Mouse (Mus musculus) intestine, embryonic 14.5 days (tissue): ENCODE data around the gene Ttc6. TPM values are rescaled to one million over a fixed set of nuclear protein-coding genes. Genes with fewer than 3 reads are reported as not detected.
A peak's percentile ranks its signal among the peaks of the same experiment; 100 is the strongest.

Experiments used
- ATAC-seq: fragments of 200-750 bp; cut with Nextera tagmentation; replicated peaks from 2 replicates; pipeline ENCODE4 v1.8.0; 2017; ENCODE audit warnings: low read depth, moderate number of reproducible peaks, moderate TSS enrichment, moderate library complexity; ENCODE audit not compliant: low FRiP score, low TSS enrichment
- DNase-seq: peaks from one replicate; pipeline ENCODE4 v3.0.0-alpha.2; 2018; ENCODE audit warnings: low spot score
- H3K27ac ChIP-seq: fragments of 300-500 bp; sonication (generic); 2 replicates; pipeline ENCODE4 v1.5.1; 2014; ENCODE audit warnings: low read depth, mild to moderate bottlenecking, control low read depth
- H3K27me3 ChIP-seq: fragments of 300-500 bp; sonication (generic); replicated peaks from 2 replicates; pipeline ENCODE4 v1.6.1; 2014; ENCODE audit warnings: low read length, control low read depth; ENCODE audit not compliant: control insufficient read depth, insufficient read depth
- H3K36me3 ChIP-seq: fragments of 300-500 bp; sonication (generic); 2 replicates; pipeline ENCODE4 v1.6.1; 2014; ENCODE audit warnings: low read length, control low read depth; ENCODE audit not compliant: control insufficient read depth, insufficient read depth
- H3K4me1 ChIP-seq: fragments of 300-500 bp; sonication (generic); replicated peaks from 2 replicates; pipeline ENCODE4 v1.6.1; 2014; ENCODE audit warnings: low read length, control low read depth, mixed read lengths; ENCODE audit not compliant: control insufficient read depth, insufficient read depth
- H3K4me2 ChIP-seq: fragments of 300-500 bp; sonication (generic); 2 replicates; pipeline ENCODE4 v1.6.1; 2014; ENCODE audit warnings: low read length
- H3K4me3 ChIP-seq: fragments of 300-500 bp; sonication (generic); 2 replicates; pipeline ENCODE4 v1.5.1; 2014; ENCODE audit warnings: low read depth, low read length, control low read depth, mixed read lengths
- H3K9ac ChIP-seq: fragments of 300-500 bp; sonication (generic); 2 replicates; pipeline ENCODE4 v1.6.1; 2014; ENCODE audit warnings: mild to moderate bottlenecking, low read length
- H3K9me3 ChIP-seq: fragments of 300-500 bp; sonication (generic); 2 replicates; pipeline ENCODE4 v1.6.1; 2016; ENCODE audit warnings: low read length, control low read depth; ENCODE audit not compliant: control insufficient read depth
- whole genome bisulfite sequencing: fragments of 180-500 bp; shearing (Covaris S2); extraction: QIAGEN DNeasy Blood & Tissue Kit; methylation state at CpG from one replicate; pipeline ENCODE4 v1.1.7; 2014; 5-methylcytosine and 5-hydroxymethylcytosine counted together
- polyA plus RNA-seq: library from polyadenylated mRNA; unstranded; fragments of >200 nt; fragmentation: Nextera tagmentation; extraction: Ambion mirVana; gene quantifications from 2 replicates; pipeline ENCODE4 v1.2.1, GENCODE M21; 2014

The Ttc6 gene
- polyA plus RNA-seq, 1 experiment from 2014 or later: 1.7 TPM

DNA sequence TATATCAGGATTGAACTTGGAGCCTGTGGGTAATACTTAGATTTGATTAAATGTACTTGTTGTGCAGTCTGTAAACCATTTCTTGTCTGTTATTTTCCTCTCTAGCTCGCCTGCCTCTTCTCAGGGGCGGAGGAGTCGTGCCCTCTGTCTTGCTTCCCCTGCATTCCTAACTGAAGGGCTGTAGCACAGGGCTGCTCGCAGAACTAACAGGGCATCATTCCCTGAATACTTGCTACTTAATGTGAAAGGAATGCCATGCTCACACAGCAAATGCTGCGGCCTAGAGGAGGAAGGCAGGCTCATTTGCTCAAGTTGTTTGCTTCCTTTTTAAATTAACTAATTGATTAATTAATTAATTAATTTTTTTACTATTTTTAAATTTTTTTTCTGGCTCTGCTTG lies 43.7 kb downstream of the Ttc6 start:
- H3K9me3 ChIP-seq: no peaks in the 10 kb centered on the region
- ATAC-seq (no peak; the same call in 1 of the 2 replicates), DNase-seq (no peak)
- no peaks in the 10 kb centered on the region for H3K4me1 ChIP-seq
- no peak overlapping the region for H3K27ac ChIP-seq
- H3K4me2 ChIP-seq: no peak overlapping the region
- no peaks in the 10 kb centered on the region for H3K27me3 ChIP-seq
- WGBS: 34% methylated on average over 5 of the region's 5 CpGs
- no peak overlapping the region for H3K4me3 ChIP-seq
- H3K9ac ChIP-seq: no peak overlapping the region
- H3K36me3 ChIP-seq: no peaks in the 10 kb centered on the region

DNA sequence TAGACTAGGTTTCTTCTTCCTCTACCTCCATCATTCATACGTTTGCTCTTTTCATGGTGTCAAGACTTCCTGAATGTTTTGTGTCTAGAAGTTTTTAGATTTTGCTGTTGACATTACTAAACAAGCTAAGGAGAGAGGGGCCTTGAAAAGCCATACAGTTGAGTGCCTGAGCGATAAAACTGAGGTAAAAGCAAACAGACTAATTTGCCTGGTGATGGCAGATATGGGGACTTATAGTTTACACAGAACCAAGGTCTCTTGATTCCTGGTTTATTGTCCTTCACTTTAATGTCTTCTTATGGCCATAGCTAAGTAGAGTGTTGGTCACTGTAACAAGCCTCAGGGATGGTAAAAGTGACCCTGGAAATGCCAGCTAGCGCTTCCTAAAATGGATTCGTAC lies 51.2 kb downstream of the Ttc6 start:
- DNase-seq (no peak), ATAC-seq (0 out of 2 replicates have a peak, but pooled peaks have one; percentile 12)
- Histone ChIP-seq H3K4me3 (no peak overlapping the region), H3K9me3 (no peaks in the 10 kb centered on the region), H3K27ac (no peak overlapping the region), H3K36me3 (no peaks in the 10 kb centered on the region), H3K27me3 (no peaks in the 10 kb centered on the region), H3K4me1 (no peaks in the 10 kb centered on the region), H3K4me2 (no peak overlapping the region; the same call in 1 of the 2 replicates), H3K9ac (no peak overlapping the region)
- WGBS: 70% methylated on average over 4 of the region's 4 CpGs

DNA sequence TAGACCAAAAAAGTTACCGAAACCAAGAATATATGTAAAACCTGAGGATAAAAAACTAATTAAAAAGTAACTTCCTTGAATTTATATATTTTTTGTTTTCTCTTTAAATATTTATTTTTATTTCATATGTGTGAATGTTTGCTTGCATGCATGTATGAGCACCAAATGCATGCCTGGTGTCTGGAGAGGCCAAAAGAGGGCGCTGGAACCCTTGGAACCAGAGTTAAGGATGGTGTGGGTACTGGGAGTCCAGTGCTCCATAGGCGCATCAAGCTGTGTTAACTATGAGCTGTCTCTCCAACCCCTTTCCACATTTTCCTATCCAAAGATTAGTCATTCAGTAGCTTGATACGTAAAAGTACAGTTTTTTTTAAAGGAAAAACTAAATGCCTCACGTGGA lies 58.1 kb downstream of the Ttc6 start:
- ATAC-seq (no peak), DNase-seq (no peak)
- Histone ChIP-seq H3K27ac (no peak overlapping the region), H3K9ac (no peak overlapping the region), H3K36me3 (no peaks in the 10 kb centered on the region), H3K4me3 (no peak overlapping the region), H3K9me3 (no peaks in the 10 kb centered on the region), H3K4me1 (0 out of 2 replicates have a peak, but pooled peaks cover 3% of the 10 kb centered on the region), H3K4me2 (no peak overlapping the region), H3K27me3 (no peaks in the 10 kb centered on the region)
- WGBS: 71% methylated on average over 5 of the region's 5 CpGs

DNA sequence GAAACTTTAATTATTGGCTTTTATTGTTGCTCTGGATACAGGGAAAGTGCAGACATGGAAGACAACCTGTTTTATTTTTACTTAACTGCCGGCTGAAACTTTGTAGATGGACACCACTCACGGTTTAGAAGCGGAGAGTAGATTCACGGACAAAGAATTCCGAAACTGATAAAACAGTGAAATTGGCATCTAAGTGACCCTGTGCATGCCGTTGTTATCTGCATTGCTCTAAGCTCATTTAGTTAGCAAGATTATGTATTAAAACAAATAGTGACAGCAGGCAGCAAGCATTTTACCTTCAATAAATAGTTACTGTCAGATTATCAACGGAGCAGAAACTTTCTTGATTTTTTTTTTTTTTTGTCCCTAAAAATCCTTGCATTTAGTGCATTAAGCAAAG lies 59.4 kb downstream of the Ttc6 start:
- Histone ChIP-seq H3K9ac (no peak overlapping the region), H3K4me3 (no peak overlapping the region), H3K4me1 (0 out of 2 replicates have a peak, but pooled peaks cover 3% of the 10 kb centered on the region), H3K4me2 (no peak overlapping the region), H3K36me3 (no peaks in the 10 kb centered on the region), H3K27me3 (no peaks in the 10 kb centered on the region), H3K9me3 (no peaks in the 10 kb centered on the region), H3K27ac (no peak overlapping the region)
- DNase-seq (no peak), ATAC-seq (no peak; the same call in 1 of the 2 replicates)
- WGBS: 35% methylated on average over 7 of the region's 7 CpGs

DNA sequence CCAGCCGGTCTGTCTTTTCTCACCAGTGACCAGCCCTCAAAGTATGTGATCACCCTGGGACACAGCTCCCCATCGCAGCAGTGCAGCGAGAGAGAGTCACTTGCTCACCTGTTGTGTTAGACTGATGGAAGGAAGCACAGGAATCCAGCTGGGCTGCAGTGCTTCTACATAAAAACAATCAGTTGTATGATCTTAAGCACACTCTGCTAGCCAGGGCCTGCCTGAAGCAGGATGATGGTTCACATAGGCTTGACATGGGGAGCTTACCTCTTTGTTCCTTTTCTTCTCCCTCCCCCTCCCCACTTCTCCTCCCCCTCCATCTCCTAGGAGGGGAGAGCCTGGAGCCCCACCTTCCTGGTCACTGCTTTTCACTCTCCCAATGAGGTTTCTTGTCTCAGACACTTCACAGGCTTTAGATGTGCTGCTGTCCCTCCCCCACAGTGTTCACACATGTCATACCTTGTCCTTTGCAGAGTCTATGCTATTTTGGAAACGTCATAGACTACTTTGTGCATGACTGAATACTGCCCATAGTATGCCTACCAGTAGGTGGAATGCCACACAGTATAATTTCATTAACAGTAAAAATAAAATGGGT lies 60.2 kb downstream of the Ttc6 start:
- no peak overlapping the region for H3K27ac ChIP-seq
- H3K36me3 ChIP-seq: no peaks in the 10 kb centered on the region
- no peak overlapping the region for H3K9ac ChIP-seq
- no peak overlapping the region for H3K4me2 ChIP-seq
- ATAC-seq: peak; percentile 40; the same call in 1 of the 2 replicates
- no peak for DNase-seq
- no peaks in the 10 kb centered on the region for H3K9me3 ChIP-seq
- H3K4me3 ChIP-seq: no peak overlapping the region
- 0 out of 2 replicates have a peak, but pooled peaks cover 3% of the 10 kb centered on the region for H3K4me1 ChIP-seq
- WGBS: 27% methylated on average over 4 of the region's 4 CpGs
- H3K27me3 ChIP-seq: no peaks in the 10 kb centered on the region

DNA sequence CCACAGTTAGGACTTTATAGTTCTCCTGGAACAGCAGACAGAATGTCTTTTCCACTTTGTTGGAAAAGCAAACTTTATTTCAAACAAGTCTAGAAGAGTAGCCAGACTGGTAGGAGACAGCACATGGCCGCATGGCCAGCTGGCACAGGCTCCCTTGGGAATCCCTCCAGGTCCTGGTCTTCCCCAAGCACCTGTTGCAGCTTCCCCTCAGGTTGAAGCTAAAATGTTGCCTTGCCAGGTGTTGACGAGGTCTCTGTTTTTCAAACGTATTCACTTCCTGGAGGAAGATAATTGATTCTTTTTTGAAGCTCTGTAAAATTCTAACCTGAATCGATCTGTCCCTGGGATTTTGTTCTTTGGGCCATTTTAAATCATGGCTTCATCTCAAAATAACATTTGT lies 86.1 kb downstream of the Ttc6 start:
- 78% methylated on average over 4 of the region's 4 CpGs for WGBS
- H3K4me2 ChIP-seq: no peak overlapping the region

DNA sequence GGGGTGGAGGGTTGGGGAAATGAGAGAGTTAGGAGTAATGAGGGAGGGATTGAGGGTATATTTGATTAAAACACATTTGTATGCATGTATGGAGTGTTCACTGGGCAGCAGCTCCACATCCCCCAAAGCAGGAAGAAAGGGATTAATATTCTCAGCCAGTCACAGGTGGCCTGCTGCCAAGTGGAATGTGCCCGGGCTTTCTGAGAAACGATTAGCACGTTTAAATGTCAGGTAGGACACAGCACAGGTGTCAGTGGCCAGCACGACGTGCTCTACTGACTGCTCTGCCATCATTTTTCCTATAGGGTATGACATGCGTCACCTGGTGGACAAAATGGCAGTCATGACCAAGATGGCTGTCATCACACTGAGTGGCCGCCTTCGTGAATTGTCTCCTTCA lies 86.8 kb downstream of the Ttc6 start:
- H3K9ac ChIP-seq: no peak overlapping the region
- no peaks in the 10 kb centered on the region for H3K4me1 ChIP-seq
- 75% methylated on average over 8 of the region's 8 CpGs for WGBS
- no peak overlapping the region for H3K4me2 ChIP-seq
- DNase-seq (no peak), ATAC-seq (no peak)
- H3K27me3 ChIP-seq: no peaks in the 10 kb centered on the region
- no peaks in the 10 kb centered on the region for H3K9me3 ChIP-seq
- H3K4me3 ChIP-seq: no peak overlapping the region
- no peak overlapping the region for H3K27ac ChIP-seq
- H3K36me3 ChIP-seq: no peaks in the 10 kb centered on the region

More for the DNA sequence above, 86.1 kb downstream of the Ttc6 start:
- no peak overlapping the region for H3K4me3 ChIP-seq
- no peaks in the 10 kb centered on the region for H3K27me3 ChIP-seq
- no peak for ATAC-seq
- H3K36me3 ChIP-seq: no peaks in the 10 kb centered on the region
- no peak overlapping the region for H3K27ac ChIP-seq
- no peaks in the 10 kb centered on the region for H3K9me3 ChIP-seq
- H3K4me1 ChIP-seq: no peaks in the 10 kb centered on the region
- no peak overlapping the region for H3K9ac ChIP-seq
- no peak for DNase-seq

DNA sequence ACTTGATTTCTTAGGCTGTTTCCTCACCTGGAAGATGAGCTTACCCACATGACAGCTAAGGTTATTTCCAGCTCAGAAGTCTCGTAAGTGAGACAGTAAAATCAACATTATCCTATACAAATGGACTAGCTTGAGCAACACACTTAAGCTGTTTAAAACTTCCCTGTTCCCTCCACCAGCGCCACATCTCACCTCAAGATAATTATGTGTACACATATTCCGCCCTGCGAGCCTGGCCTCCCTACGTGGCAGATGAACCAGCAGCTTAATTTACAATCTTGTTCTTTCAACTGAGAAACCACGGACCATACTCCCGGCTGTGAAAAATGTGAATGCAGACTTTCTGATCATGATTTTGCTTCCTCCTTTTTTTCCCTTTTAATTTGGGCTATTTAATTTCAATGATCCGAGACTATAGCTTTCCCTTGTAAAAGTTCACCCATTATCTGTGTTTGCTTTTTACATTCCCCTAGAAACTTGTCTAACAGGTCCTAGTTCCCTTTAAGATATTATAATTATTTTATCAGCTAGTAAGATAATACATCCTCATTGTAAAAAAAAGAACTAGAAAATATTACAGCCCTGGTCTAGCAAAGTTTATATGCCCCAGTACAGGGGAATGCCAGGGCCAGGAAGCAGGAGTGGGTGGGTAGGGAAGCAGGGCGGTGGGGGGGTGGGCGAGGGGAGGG lies 99.2 kb downstream of the Ttc6 start:
- no peaks in the 10 kb centered on the region for H3K36me3 ChIP-seq
- H3K4me1 ChIP-seq: no peaks in the 10 kb centered on the region
- no peaks in the 10 kb centered on the region for H3K27me3 ChIP-seq
- DNase-seq (peak; percentile 58), ATAC-seq (no peak; the same call in 1 of the 2 replicates)
- H3K4me3 ChIP-seq: no peak overlapping the region
- H3K4me2 ChIP-seq: no peak overlapping the region
- H3K9ac ChIP-seq: no peak overlapping the region
- H3K27ac ChIP-seq: peak overlapping the region; percentile 60
- H3K9me3 ChIP-seq: no peaks in the 10 kb centered on the region
- WGBS: 43% methylated on average over 10 of the region's 10 CpGs

DNA sequence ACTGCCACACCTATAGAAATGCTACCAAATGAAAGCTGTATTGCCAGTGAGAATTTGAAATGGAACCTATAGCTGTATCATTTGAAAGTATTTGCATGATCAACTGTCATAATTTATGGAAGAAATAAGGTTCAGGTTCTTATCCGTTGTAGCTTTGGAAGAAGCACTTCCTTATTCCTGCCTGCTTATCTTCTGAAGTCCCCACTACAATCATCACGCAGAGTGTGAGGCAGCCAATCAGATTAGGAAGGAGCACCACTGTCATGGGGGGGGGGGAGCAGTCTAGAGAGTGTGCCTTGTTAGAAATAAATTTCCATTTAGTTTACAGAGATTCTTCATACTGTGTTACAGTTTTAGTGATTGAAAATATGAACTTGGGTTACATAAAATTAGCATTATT lies 108.5 kb downstream of the Ttc6 start:
- Histone ChIP-seq H3K9me3 (no peaks in the 10 kb centered on the region), H3K9ac (no peak overlapping the region), H3K36me3 (no peaks in the 10 kb centered on the region), H3K27ac (no peak overlapping the region), H3K4me1 (no peaks in the 10 kb centered on the region), H3K4me2 (no peak overlapping the region), H3K4me3 (no peak overlapping the region), H3K27me3 (no peaks in the 10 kb centered on the region)
- ATAC-seq (no peak), DNase-seq (no peak)
- 73% methylated on average over 2 of the region's 2 CpGs for WGBS
